Mouse (Mus musculus): Measurements from ENCODE around the gene Casp14.

Gene Casp14

GRCm38 (mm10) chr10:78718056-78718455 is at the start of gene Casp14:
Gene Casp14, minus strand, starts transcription at chr10:78718294.
- DNase-seq (ENCODE audit: extremely low spot score, low read depth, low spot score): no peak

GRCm38 (mm10) chr10:78765570-78765969 is 47.5 kb upstream of the Casp14 start:
- no peak for DNase-seq (ENCODE audit: extremely low spot score, low read depth, low spot score)

- DNase-seq (ENCODE audit: extremely low spot score, low read depth, low spot score): no peak
These were observed 37.9 kb upstream of the Casp14 start for GRCm38 (mm10) chr10:78756021-78756420.

- DNase-seq (ENCODE audit: extremely low spot score, low read depth, low spot score): peak; percentile 44
These were observed 34.5 kb upstream of the Casp14 start, which contains the start of gene Ccdc105 for GRCm38 (mm10) chr10:78752452-78753191. Gene Ccdc105, minus strand, starts transcription at chr10:78753065.

- DNase-seq (ENCODE audit: extremely low spot score, low read depth, low spot score): no peak
These were observed 30.9 kb upstream of the Casp14 start for GRCm38 (mm10) chr10:78748946-78749345.

GRCm38 (mm10) chr10:78748161-78748560 is 30.1 kb upstream of the Casp14 start:
- DNase-seq (ENCODE audit: extremely low spot score, low read depth, low spot score): no peak

GRCm38 (mm10) chr10:78747035-78747721 is 29.1 kb upstream of the Casp14 start:
- DNase-seq (ENCODE audit: extremely low spot score, low read depth, low spot score): no peak

- no peak for DNase-seq (ENCODE audit: extremely low spot score, low read depth, low spot score)
These were observed 27.5 kb upstream of the Casp14 start for GRCm38 (mm10) chr10:78745453-78746232.

GRCm38 (mm10) chr10:78743721-78744120 is 25.6 kb upstream of the Casp14 start:
- no peak for DNase-seq (ENCODE audit: extremely low spot score, low read depth, low spot score)

GRCm38 (mm10) chr10:78739821-78740220 is 21.7 kb upstream of the Casp14 start:
- DNase-seq (ENCODE audit: extremely low spot score, low read depth, low spot score): no peak

GRCm38 (mm10) chr10:78727876-78728275 is 9.8 kb upstream of the Casp14 start:
- no peak for DNase-seq (ENCODE audit: extremely low spot score, low read depth, low spot score)

GRCm38 (mm10) chr10:78727035-78727434 is 8.9 kb upstream of the Casp14 start:
- DNase-seq (ENCODE audit: extremely low spot score, low read depth, low spot score): no peak

GRCm38 (mm10) chr10:78723416-78723815 is 5.3 kb upstream of the Casp14 start:
- DNase-seq (ENCODE audit: extremely low spot score, low read depth, low spot score): no peak

GRCm38 (mm10) chr10:78722654-78723053 is 4.6 kb upstream of the Casp14 start:
- DNase-seq (ENCODE audit: extremely low spot score, low read depth, low spot score): no peak

- DNase-seq (ENCODE audit: extremely low spot score, low read depth, low spot score): no peak
These were observed 3.9 kb upstream of the Casp14 start for GRCm38 (mm10) chr10:78722036-78722435.

GRCm38 (mm10) chr10:78716231-78716630 is 1.9 kb downstream of the Casp14 start:
- no peak for DNase-seq (ENCODE audit: extremely low spot score, low read depth, low spot score)

- DNase-seq (ENCODE audit: extremely low spot score, low read depth, low spot score): no peak
These were observed 2.9 kb downstream of the Casp14 start for GRCm38 (mm10) chr10:78715156-78715555.

- DNase-seq (ENCODE audit: extremely low spot score, low read depth, low spot score): no peak
These were observed 4.0 kb downstream of the Casp14 start for GRCm38 (mm10) chr10:78714129-78714528.

- DNase-seq (ENCODE audit: extremely low spot score, low read depth, low spot score): no peak
These were observed 7.4 kb downstream of the Casp14 start for GRCm38 (mm10) chr10:78710706-78711105.

- DNase-seq (ENCODE audit: extremely low spot score, low read depth, low spot score): no peak
These were observed 17.2 kb downstream of the Casp14 start for GRCm38 (mm10) chr10:78700881-78701280.

GRCm38 (mm10) chr10:78689973-78690372 is 28.1 kb downstream of the Casp14 start:
- no peak for DNase-seq (ENCODE audit: extremely low spot score, low read depth, low spot score)

All from hindlimb bud, embryonic 11.5 days (tissue).